Mouse (Mus musculus) CD4-positive, CD25-positive, alpha-beta regulatory T cell, adult 2 months (primary cell): ENCODE measurements at regions not wholly inside any gene's neighbourhood (a gene's known extent, or its start where the extent isn't known, plus 50 kb on each side); places are given as distances from the start of the nearest gene placed in this dataset.

Source experiments
- DNase-seq: peaks from one replicate; pipeline ENCODE4 v3.0.0-alpha.2; 2012; ENCODE audit warnings: low read depth, low spot score

DNA sequence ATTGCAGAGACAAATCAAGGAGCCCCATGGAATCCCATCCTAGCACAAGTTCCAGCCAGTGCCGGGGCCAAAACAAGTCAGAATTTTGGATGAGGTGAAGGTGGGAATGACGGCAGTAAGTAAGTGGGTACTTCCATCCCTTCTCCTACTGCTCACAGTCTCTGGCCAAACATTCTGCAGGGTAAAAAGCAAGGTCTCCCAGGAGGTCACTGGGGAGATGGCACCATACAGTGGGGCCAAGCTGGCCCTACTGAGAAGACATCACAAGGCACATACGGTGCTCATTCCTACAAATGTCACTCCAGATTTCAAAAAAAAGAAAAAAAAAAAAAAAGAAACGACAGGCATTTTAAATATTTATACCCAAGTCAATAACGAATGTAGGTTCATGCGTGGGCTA lies 129.6 kb downstream of the Ddx11 start:
- DNase-seq = no peak

DNA sequence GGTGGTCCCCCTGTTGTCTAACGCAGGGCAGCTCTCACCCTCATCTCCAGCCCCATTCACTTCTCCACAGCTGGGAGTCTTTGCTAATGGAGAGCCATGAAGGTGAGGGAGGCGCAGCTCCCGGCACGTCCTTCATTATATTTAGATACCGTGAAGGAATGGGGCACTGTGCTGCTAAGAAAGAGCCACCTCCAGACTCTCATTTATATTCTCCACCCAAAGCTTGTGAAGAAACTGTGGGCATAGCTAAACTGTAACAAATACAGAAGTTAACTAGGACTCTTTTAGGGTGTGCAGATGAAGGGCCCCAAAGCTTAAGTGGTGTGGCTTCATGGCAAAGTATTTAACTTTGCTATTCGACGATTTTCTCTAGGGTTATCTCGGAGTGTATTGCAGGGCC lies 136.4 kb downstream of the Ddx11 start:
- DNase-seq = no peak

DNA sequence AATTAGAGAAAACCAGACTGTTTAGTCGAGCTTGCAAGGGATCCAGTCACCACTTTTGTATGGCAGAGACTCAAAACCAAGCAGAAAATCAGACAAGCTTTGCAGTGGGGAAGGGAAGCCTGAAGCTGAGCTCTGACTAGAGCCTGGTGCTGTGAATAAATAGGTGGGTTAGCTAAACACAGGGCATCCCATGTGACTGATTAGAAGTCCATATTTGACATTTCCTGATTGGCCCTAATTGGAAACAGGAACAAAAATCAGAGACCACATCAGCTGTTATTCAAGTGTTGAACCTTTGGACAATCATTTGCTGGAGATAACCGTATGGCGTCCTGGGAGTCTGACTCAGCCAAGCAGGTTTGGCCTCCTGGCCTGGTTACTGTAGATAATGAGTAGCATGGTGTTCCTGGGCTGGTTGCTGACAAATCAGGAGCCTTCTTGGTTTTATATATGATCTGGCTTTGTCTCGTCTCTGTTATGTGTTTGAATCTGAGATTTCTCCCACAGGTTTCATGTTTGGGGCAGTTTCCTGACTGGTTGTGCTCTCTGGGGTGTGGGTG lies 139.4 kb downstream of the Ddx11 start:
- DNase-seq = no peak

DNA sequence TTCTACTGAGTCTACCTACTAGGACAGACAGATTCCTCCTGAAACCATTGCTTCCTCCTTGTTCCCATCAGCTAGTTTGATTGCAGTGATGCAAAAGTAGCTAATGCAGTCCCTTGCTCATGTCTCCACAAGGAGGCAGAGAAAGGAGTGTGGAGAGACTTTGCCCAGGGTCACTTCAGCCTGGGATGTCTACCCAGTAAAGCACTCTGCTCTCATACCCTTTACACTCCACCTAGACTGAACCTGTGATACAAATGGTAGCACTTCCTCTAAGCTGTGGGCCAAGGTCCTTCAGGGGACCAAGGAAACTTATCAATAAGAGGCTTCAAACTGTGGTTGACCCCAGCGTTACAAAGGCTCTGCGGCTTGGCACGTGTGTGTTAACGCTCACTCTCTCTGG lies 140.1 kb downstream of the Ddx11 start:
- no peak for DNase-seq

DNA sequence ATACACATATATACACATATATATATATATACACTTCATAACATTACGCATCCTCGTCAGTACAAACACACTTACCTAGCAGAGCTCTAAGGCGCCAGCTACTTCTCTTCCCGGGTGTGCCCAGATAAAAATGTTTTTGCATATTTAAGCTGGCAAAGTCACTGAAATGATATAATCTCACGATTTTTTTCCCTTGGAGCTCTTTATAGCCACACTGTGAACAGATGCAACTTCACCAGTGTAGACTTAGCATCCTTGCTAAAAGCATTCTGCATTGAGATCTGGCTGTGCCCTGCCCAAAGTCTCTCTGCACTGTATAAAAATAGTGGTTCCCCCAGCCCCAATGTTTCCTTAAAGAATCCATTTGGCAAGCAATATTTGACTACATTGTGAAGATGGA lies 143.5 kb downstream of the Ddx11 start:
- no peak for DNase-seq

DNA sequence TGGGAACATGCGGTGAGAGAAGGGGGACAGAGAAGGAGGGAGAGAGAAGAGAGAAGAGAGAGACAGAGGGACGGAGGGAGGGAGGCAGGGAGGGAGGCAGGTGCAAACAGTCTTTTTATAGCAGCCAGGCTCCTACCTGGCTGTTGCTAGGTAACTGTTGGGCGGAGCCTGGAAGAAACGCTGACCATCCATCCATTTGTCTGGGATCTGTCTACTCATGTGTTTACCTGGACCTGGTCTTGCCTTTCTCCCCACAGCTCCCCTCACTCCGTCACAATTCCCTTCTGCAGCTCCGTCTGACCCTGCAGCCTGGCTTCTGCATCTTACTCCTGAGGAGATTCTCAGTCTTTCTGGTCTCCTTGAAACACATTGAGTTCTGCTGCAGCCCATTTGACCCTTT lies 144.5 kb downstream of the Ddx11 start:
- no peak for DNase-seq

DNA sequence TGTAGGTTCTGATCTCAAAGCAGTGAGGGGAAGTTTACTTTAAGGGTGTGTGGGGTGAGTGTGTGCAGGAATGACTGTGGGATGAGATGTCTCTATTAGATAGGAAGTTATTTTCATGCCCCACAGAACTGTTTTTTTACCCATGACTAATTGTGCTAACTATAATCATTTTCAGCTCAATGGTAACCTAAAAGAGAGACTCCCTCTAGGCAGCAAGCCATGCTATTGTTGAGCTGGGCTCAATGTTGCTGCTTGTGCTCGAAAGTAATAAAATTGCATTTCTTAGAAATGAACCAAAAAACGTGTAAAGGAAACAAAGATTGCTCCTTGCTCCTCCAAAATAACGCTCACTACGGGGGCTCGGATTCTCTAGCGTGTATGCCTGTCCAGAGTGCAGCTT lies 146.2 kb downstream of the Ddx11 start:
- DNase-seq = no peak

DNA sequence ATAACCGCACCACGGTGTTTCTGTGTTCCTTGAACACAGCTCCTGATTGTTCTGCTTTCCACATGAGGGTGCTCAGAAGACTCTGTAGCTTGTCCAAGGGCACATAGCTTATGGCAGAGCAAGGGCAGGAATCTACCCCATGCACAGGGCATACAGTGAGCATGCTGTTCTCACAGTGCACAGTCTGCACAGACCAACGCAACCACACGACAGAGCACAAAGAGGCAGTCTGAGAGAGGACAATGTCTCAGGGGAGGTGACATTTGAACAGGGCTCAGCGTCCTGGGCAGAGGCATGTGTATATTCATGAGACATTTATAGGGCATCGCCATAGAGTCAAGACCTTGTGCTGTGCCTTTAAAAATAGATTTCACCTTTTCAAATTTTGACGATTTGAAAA lies 148.6 kb downstream of the Ddx11 start:
- DNase-seq = no peak

DNA sequence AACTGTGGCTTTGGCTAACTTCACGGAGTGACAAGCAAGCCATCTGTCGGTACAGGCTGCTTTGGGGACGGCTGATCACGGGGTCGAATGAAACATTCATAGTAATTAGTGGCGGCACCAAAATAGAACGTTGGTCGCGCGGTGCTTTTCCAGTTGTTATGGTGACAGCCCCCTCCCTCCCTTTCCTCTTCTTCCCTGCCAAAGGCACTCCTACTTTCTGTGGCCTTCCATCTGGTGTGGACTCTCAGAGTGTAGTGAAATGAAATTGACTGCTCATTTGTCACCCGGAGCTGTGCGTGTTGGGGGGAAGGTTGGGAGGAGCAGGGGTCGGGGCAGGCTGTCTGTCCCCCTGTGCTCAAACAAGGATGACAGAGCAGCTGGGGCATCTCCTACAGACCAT lies 153.5 kb downstream of the Ddx11 start:
- no peak for DNase-seq

DNA sequence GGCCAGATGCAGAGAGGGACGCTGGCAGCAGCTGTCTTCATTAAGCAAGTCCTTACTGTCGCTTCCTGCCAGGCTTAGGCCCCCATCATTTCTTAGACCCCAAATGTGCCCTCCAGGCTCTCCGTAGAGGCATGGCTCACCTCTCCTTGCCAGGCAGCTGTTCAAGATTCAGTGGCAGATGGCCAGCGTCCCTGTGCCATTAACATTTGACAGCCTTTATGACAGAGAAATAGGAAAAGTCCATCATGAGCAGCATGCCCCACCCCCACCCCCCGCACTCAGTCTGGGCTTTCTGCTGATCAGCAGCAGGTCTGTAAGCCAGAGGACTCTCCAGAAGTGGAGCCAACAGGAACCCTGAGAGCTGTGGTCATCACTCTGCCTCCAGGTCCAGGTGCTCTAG lies 154.7 kb downstream of the Ddx11 start:
- no peak for DNase-seq

DNA sequence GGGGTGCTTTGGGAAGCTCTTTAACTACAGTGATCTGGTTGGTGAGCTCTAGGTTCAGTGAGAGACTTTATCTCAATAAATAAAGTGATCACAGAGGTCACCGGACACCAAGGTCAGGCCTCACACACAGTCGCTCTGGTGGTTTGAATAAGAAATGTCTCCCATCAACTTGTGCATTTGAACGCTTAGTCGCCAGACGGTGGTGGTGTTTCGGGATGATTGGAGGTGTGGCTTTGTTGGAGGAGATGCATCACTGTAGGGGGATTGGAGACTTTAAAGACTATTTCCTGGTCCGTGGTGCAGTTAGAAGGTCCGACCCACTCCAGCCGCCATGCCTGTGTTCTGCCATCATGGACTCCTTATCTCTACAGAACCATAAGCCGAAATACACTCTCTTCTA lies 162.0 kb downstream of the Ddx11 start:
- no peak for DNase-seq
